Mouse (Mus musculus): Measurements from ENCODE around the gene Gm14085.
A peak's percentile ranks its signal among the peaks of the same experiment; 100 is the strongest.

The Gm14085 gene

GRCm38 (mm10) chr2:122561221-122561620 is 76.5 kb downstream of the Gm14085 start:
- no peak for DNase-seq (ENCODE audit: low spot score)

GRCm38 (mm10) chr2:122562251-122562650 is 77.5 kb downstream of the Gm14085 start:
- DNase-seq (ENCODE audit: low spot score), result no peak

GRCm38 (mm10) chr2:122569439-122569838 is 84.7 kb downstream of the Gm14085 start:
- DNase-seq (ENCODE audit: low spot score), result peak; percentile 74

GRCm38 (mm10) chr2:122570430-122570829 is 85.7 kb downstream of the Gm14085 start:
- no peak for DNase-seq (ENCODE audit: low spot score)

GRCm38 (mm10) chr2:122571326-122571725 is 86.6 kb downstream of the Gm14085 start:
- no peak for DNase-seq (ENCODE audit: low spot score)

- no peak for DNase-seq (ENCODE audit: low spot score)
Observed at GRCm38 (mm10) chr2:122572438-122572837, 87.7 kb downstream of the Gm14085 start.

GRCm38 (mm10) chr2:122575470-122575869 is 90.7 kb downstream of the Gm14085 start:
- no peak for DNase-seq (ENCODE audit: low spot score)

GRCm38 (mm10) chr2:122576295-122576694 is 91.6 kb downstream of the Gm14085 start:
- DNase-seq (ENCODE audit: low spot score), result no peak

GRCm38 (mm10) chr2:122577316-122577715 is 92.6 kb downstream of the Gm14085 start:
- DNase-seq (ENCODE audit: low spot score), result no peak

Measured in adipocyte (in vitro differentiated cells).